Mouse (Mus musculus) myocyte (in vitro differentiated cells): Measurements from ENCODE around the gene Slc28a3.

ENCODE experiments used
- E2F4 ChIP-seq: IDR thresholded peaks from one replicate; pipeline ENCODE4 v1.6.1; 2011; ENCODE audit warnings: mild to moderate bottlenecking, control low read depth, moderate library complexity; ENCODE audit not compliant: insufficient read depth
- MAX ChIP-seq: IDR thresholded peaks from one replicate; pipeline ENCODE4 v1.6.1; 2011; ENCODE audit warnings: low read depth, mild to moderate bottlenecking, control low read depth
- MYOG ChIP-seq, 3 experiments: IDR thresholded peaks; one replicate each; pipeline ENCODE4 v1.6.1; 2011; ENCODE audit warnings: control low read depth in 2 of 3, low read depth in 2 of 3, mild to moderate bottlenecking in 2 of 3; ENCODE audit not compliant: insufficient read length in 2 of 3, control insufficient read depth in 1 of 3, insufficient read depth in 1 of 3
- POLR2A ChIP-seq: IDR thresholded peaks from one replicate; pipeline ENCODE4 v1.6.1; 2011; ENCODE audit warnings: low read depth, mild to moderate bottlenecking, control low read depth, moderate library complexity; ENCODE audit not compliant: insufficient read length
- REST ChIP-seq: IDR thresholded peaks from one replicate; pipeline ENCODE4 v1.6.1; 2011; ENCODE audit warnings: mild to moderate bottlenecking, control low read depth, moderate library complexity; ENCODE audit not compliant: insufficient read depth, insufficient read length
- SRF ChIP-seq: IDR thresholded peaks from one replicate; pipeline ENCODE4 v1.6.1; 2011; ENCODE audit warnings: low read depth; ENCODE audit not compliant: control insufficient read depth, insufficient read length
- TCF12 ChIP-seq: IDR thresholded peaks from one replicate; pipeline ENCODE4 v1.6.1; 2011; ENCODE audit warnings: mild to moderate bottlenecking, control low read depth; ENCODE audit not compliant: poor library complexity, insufficient read depth, severe bottlenecking
- USF1 ChIP-seq: IDR thresholded peaks from one replicate; pipeline ENCODE4 v1.6.1; 2011; ENCODE audit warnings: low read depth, mild to moderate bottlenecking, control low read depth, moderate library complexity

DNA sequence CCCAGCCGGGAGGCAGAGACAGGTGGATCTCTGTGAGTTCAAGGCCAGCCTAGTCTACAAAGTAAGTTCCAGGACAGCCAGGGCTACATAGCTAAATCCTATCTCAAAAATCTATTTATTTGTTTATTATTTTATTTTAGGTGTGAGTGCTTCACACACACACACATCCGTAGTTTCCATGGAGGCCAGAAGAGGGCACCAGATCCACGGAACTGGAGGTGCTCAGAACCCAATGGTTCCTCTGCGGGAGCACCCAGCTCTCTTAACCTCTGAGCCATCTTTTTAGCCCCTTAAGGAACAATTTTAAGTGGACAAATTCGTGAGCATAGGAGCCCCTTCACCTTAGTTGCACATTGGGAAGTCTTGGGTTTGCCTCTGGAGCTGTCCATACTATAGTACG, 20.0 kb downstream of the Slc28a3 start:
- TF ChIP-seq POLR2A (no peak), MYOG (IDR thresholded peaks at IDR 0.05; ENCODE audit: control insufficient read depth in 1 of 3, insufficient read depth in 1 of 3, insufficient read length in 2 of 3, low read depth in 2 of 3) (no peak), USF1 (no peak), SRF (no peak), E2F4 (no peak), TCF12 (no peak), MAX (no peak), REST (no peak)
